Mouse (Mus musculus) hindbrain, embryonic 10.5 days (tissue): Measurements from ENCODE around the gene Ercc6. TPM values are rescaled to one million over a fixed set of nuclear protein-coding genes. Genes with fewer than 3 reads are reported as not detected.

Experiments used
- DNase-seq: peaks from one replicate; pipeline ENCODE4 v3.0.0-alpha.2; 2017; ENCODE audit warnings: low spot score
- H3K27ac ChIP-seq: fragments of 300-500 bp; sonication (generic); 2 replicates; pipeline ENCODE4 v1.5.1; 2016; ENCODE audit warnings: mild to moderate bottlenecking, moderate library complexity
- H3K27me3 ChIP-seq: fragments of 300-500 bp; sonication (generic); 2 replicates; pipeline ENCODE4 v1.6.1; 2016; ENCODE audit warnings: mild to moderate bottlenecking; ENCODE audit not compliant: poor library complexity, insufficient read depth, severe bottlenecking
- H3K36me3 ChIP-seq: fragments of 300-500 bp; sonication (generic); 2 replicates; pipeline ENCODE4 v1.6.1; 2016; ENCODE audit warnings: mild to moderate bottlenecking, moderate library complexity
- H3K4me1 ChIP-seq: fragments of 300-500 bp; sonication (generic); replicated peaks from 2 replicates; pipeline ENCODE4 v1.6.1; 2016; ENCODE audit warnings: mild to moderate bottlenecking
- H3K4me3 ChIP-seq: fragments of 300-500 bp; sonication (generic); 2 replicates; pipeline ENCODE4 v1.5.1; 2016; ENCODE audit warnings: mild to moderate bottlenecking, moderate library complexity
- H3K9me3 ChIP-seq: fragments of 300-500 bp; sonication (generic); 2 replicates; pipeline ENCODE4 v1.6.1; 2016; ENCODE audit warnings: mild to moderate bottlenecking, moderate library complexity
- WGBS: fragments of 180-500 bp; shearing (Covaris S2); methylation state at CpG from one replicate; pipeline ENCODE4 v1.1.7; 2016; 5-methylcytosine and 5-hydroxymethylcytosine counted together
- polyA plus RNA-seq: library from polyadenylated mRNA; unstranded; fragments of >200 nt; fragmentation: Nextera tagmentation; extraction: Ambion mirVana; gene quantifications from 2 replicates; pipeline ENCODE4 v1.2.1, GENCODE M21; 2016

The Ercc6 gene
- polyA plus RNA-seq, 1 experiment from 2014 or later, result 30.4 TPM

DNA sequence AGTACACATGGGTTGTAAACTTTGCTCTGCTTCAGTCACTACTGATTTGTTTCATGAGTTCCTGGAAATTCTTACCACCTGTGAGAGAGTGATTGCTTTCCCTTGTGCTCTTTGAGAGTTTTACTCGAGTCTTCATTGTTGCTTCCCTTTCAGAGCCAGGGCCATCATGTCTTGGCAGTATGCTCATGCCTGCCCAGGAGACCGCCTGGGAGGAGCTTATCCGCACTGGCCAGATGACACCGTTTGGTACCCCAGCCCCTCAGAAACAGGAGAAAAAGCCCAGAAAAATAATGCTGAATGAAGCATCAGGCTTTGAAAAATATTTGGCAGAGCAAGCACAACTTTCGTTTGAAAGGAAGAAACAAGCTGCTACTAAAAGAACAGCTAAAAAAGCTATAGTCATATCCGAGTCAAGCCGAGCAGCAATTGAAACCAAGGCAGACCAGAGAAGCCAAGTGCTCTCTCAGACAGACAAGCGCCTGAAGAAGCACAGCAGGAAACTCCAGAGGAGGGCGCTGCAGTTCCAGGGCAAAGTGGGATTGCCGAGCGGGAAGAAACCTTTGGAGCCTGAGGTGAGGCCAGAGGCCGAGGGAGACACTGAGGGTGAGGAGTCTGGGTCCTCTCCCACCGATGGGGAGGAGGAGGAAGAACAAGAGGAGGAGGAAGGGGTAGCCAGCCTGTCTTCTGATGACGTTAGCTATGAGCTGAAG, 12.8 kb downstream of the Ercc6 start:
- WGBS, result 79% methylated on average over 14 of the region's 14 CpGs
- Histone ChIP-seq H3K9me3 (no peaks in the 10 kb centered on the region), H3K27ac (no peak overlapping the region), H3K36me3 (peaks cover 75% of the 10 kb centered on the region), H3K4me3 (no peak overlapping the region), H3K4me1 (no peaks in the 10 kb centered on the region), H3K27me3 (no peaks in the 10 kb centered on the region)
- DNase-seq, result no peak

- peaks cover 67% of the 10 kb centered on the region for H3K36me3 ChIP-seq
- no peak overlapping the region for H3K27ac ChIP-seq
- WGBS, result 96% methylated on average over 9 of the region's 9 CpGs
- DNase-seq, result no peak
- H3K4me1 ChIP-seq, result 0 out of 2 replicates have a peak, but pooled peaks cover 3% of the 10 kb centered on the region
- H3K4me3 ChIP-seq, result no peak overlapping the region
- H3K9me3 ChIP-seq, result no peaks in the 10 kb centered on the region
- no peaks in the 10 kb centered on the region for H3K27me3 ChIP-seq
Measured at GRCm38 (mm10) chr14:32527211-32527610, 13.9 kb downstream of the Ercc6 start.

DNA sequence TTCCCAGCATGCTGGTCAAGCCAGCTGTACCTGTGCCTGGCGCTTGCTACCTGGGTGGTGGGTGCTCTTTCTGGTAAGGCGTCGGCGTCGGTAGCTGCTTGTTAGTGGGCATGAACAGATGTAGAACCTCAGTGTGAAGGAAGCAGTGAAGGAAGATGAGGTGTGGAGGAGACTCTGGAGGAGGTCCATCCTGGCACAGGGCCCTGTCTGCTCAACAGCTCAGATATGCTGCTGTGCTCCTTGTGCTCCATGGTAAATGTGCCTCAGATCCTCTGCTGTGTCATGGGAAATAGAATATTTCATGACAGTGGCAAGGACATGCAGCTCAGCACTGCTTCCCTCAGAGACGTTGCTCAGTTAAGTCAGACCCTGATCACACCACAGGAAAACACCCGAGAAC, 15.7 kb downstream of the Ercc6 start:
- Histone ChIP-seq H3K4me3 (no peak overlapping the region), H3K4me1 (peaks cover 10% of the 10 kb centered on the region; the same call in 1 of the 2 replicates), H3K36me3 (peaks cover 65% of the 10 kb centered on the region), H3K27me3 (no peaks in the 10 kb centered on the region), H3K9me3 (no peaks in the 10 kb centered on the region), H3K27ac (no peak overlapping the region)
- DNase-seq, result no peak
- WGBS, result 89% methylated on average over 7 of the region's 7 CpGs

- H3K36me3 ChIP-seq, result peaks cover 64% of the 10 kb centered on the region
- peak; percentile 28 for DNase-seq
- 20% methylated on average over 2 of the region's 2 CpGs for WGBS
Measured at GRCm38 (mm10) chr14:32530896-32531295, 17.6 kb downstream of the Ercc6 start.

GRCm38 (mm10) chr14:32531371-32531770, 18.1 kb downstream of the Ercc6 start:
- Histone ChIP-seq H3K27me3 (no peaks in the 10 kb centered on the region), H3K27ac (no peak overlapping the region), H3K4me1 (peaks cover 10% of the 10 kb centered on the region; the same call in 1 of the 2 replicates), H3K36me3 (peaks cover 64% of the 10 kb centered on the region), H3K4me3 (no peak overlapping the region), H3K9me3 (no peaks in the 10 kb centered on the region)
- no peak for DNase-seq
- WGBS, result 86% methylated on average over 3 of the region's 3 CpGs

More at GRCm38 (mm10) chr14:32530896-32531295, 17.6 kb downstream of the Ercc6 start:
- Histone ChIP-seq H3K27me3 (no peaks in the 10 kb centered on the region), H3K4me1 (peaks cover 10% of the 10 kb centered on the region; the same call in 1 of the 2 replicates), H3K27ac (no peak overlapping the region), H3K4me3 (no peak overlapping the region), H3K9me3 (no peaks in the 10 kb centered on the region)

DNA sequence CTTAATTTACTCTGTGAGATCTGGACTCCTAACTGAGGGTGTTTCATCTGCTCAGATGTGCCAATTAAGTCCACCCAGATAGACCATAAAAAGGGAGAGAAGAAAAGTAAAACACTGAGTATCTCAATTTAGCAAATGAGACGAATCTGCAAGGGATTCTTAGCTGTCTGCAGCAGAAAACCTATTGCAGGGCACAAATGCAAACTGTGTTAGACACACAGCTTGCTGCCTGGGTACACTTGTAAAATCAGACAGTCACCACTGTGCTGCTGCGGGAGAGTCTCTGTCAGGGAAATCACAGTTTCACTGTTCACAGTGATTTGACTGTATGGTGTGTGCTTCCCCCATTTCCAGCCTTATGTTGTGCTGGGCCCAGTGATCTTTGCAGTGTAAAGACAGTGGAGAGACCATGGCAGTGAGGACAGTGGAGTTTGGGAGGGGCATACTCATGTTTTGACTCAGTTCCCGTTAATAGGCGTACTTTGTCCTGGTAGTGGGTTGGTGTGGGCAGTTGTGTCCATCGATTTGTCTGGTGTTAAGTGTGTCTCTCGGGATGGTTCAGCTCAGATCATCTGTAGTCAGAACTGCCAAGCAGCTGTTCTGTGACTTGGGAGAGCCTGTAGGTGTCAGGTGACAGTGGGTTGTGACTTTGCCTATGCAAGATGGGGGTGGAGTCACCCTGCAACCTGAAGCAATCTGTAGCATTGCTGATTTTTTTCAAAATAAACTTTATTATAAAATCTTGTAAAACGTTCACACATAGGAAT, 19.2 kb downstream of the Ercc6 start:
- Histone ChIP-seq H3K27me3 (no peaks in the 10 kb centered on the region), H3K36me3 (peaks cover 56% of the 10 kb centered on the region), H3K4me3 (no peak overlapping the region), H3K9me3 (no peaks in the 10 kb centered on the region), H3K4me1 (peaks cover 10% of the 10 kb centered on the region; the same call in 1 of the 2 replicates), H3K27ac (no peak overlapping the region)
- no peak for DNase-seq
- 68% methylated on average over 7 of the region's 7 CpGs for WGBS

DNA sequence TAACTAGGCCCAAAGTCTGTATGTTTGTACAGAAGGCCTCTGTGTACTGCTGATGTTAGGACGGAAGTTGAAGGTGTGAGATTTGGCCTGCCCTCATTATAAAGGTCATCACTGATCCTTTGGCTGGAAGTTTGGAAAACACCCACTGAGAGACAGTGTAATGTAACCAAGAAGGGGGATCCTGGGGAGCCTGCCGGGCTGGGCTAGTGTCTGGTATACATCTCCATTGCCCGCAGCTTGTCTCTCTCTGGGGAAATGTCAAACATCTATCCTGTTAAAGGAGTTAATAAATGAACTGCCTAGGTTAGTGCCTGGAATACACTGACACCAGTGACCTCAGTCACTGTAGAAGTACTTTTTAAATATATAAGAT, 19.8 kb downstream of the Ercc6 start:
- 76% methylated on average over 3 of the region's 3 CpGs for WGBS
- H3K4me3 ChIP-seq, result no peak overlapping the region
- no peak for DNase-seq
- H3K4me1 ChIP-seq, result peaks cover 10% of the 10 kb centered on the region; the same call in 1 of the 2 replicates
- H3K36me3 ChIP-seq, result peaks cover 55% of the 10 kb centered on the region
- no peaks in the 10 kb centered on the region for H3K9me3 ChIP-seq
- no peak overlapping the region for H3K27ac ChIP-seq
- H3K27me3 ChIP-seq, result no peaks in the 10 kb centered on the region

DNA sequence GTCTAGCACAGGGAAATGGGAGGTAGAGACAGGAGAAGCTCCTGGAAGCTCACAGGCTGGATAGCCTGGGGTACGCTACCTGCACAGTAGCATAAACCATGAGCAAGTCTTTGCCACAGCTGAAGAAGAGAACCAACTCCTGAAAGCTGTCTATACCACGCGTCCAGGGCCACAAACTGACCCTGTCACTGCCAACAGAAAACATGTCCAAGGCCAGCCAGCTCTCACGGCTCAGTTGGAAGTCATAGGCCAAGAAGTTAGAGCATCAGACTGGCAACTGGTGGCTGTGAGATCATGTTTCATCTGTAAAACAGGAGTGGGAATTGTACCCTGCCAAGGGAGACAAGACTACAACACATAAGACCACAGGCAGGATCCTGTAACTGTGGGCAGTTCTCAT, 20.3 kb downstream of the Ercc6 start:
- no peaks in the 10 kb centered on the region for H3K27me3 ChIP-seq
- H3K9me3 ChIP-seq, result no peaks in the 10 kb centered on the region
- H3K27ac ChIP-seq, result no peak overlapping the region
- H3K4me3 ChIP-seq, result no peak overlapping the region
- no peak for DNase-seq
- 89% methylated on average over 4 of the region's 4 CpGs for WGBS
- peaks cover 58% of the 10 kb centered on the region for H3K36me3 ChIP-seq
- peaks cover 10% of the 10 kb centered on the region; the same call in 1 of the 2 replicates for H3K4me1 ChIP-seq

DNA sequence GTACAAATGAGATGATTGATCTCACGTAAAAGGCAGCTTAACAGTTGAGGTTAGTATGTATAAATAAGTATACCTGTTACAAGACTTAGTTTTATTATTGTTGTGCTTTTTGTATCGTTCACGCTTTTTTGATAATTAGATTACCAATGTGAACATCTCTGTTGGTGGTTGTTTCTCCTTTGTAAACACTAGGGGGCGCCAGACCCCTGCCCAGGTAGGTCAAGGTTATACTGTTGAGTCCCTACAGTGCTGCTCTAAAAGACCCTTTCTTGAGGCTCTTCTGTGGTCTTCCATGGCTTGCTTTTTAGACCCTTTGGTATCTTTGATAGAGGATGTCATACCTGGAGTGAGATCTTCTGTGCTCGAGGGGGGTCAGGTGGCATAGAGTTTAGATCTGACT, 20.8 kb downstream of the Ercc6 start:
- peaks cover 10% of the 10 kb centered on the region; the same call in 1 of the 2 replicates for H3K4me1 ChIP-seq
- H3K27me3 ChIP-seq, result no peaks in the 10 kb centered on the region
- no peak for DNase-seq
- no peak overlapping the region for H3K4me3 ChIP-seq
- no peak overlapping the region for H3K27ac ChIP-seq
- peaks cover 53% of the 10 kb centered on the region for H3K36me3 ChIP-seq
- H3K9me3 ChIP-seq, result no peaks in the 10 kb centered on the region
- WGBS, result 70% methylated on average over 5 of the region's 5 CpGs

- Histone ChIP-seq H3K9me3 (no peaks in the 10 kb centered on the region), H3K4me1 (peaks cover 7% of the 10 kb centered on the region; the same call in 1 of the 2 replicates), H3K27me3 (no peaks in the 10 kb centered on the region), H3K36me3 (peaks cover 59% of the 10 kb centered on the region), H3K27ac (no peak overlapping the region), H3K4me3 (no peak overlapping the region)
- DNase-seq, result no peak
- 93% methylated on average over 9 of the region's 9 CpGs for WGBS
Measured at GRCm38 (mm10) chr14:32536763-32537162, 23.4 kb downstream of the Ercc6 start.

GRCm38 (mm10) chr14:32538115-32538514, 24.8 kb downstream of the Ercc6 start:
- no peak for DNase-seq
- Histone ChIP-seq H3K4me3 (no peak overlapping the region), H3K27me3 (no peaks in the 10 kb centered on the region), H3K27ac (no peak overlapping the region), H3K4me1 (no peaks in the 10 kb centered on the region), H3K36me3 (peaks cover 72% of the 10 kb centered on the region), H3K9me3 (no peaks in the 10 kb centered on the region)
- 82% methylated on average over 1 of the region's 1 CpGs for WGBS

GRCm38 (mm10) chr14:32543075-32543474, 29.8 kb downstream of the Ercc6 start:
- no peak for DNase-seq
- Histone ChIP-seq H3K27ac (no peak overlapping the region), H3K4me3 (no peak overlapping the region), H3K4me1 (no peaks in the 10 kb centered on the region), H3K36me3 (peaks cover 67% of the 10 kb centered on the region), H3K27me3 (no peaks in the 10 kb centered on the region), H3K9me3 (no peaks in the 10 kb centered on the region)

DNA sequence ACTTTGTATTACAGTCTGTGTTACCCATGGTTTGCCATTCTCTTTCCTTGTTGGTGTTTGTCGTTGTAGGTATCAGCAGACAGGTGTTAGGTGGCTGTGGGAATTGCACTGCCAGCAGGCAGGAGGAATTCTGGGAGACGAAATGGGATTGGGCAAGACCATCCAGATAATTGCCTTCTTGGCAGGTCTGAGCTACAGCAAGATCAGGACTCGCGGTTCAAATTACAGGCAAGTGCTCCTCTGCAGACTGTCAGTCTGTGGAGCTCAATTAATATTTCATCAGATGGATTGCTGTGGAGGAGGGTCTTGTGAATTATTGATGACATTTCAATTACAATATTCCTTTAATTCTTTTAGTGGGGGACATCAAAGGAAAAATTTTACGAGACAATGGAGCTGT, 33.4 kb downstream of the Ercc6 start:
- Histone ChIP-seq H3K27me3 (no peaks in the 10 kb centered on the region), H3K9me3 (no peaks in the 10 kb centered on the region), H3K36me3 (peaks cover 51% of the 10 kb centered on the region), H3K27ac (no peak overlapping the region), H3K4me1 (no peaks in the 10 kb centered on the region), H3K4me3 (no peak overlapping the region)
- WGBS, result 81% methylated on average over 5 of the region's 5 CpGs
- no peak for DNase-seq
